Mouse (Mus musculus): ENCODE measurements around the gene Clstn1. TPM values are rescaled to one million over a fixed set of nuclear protein-coding genes. Genes with fewer than 3 reads are reported as not detected.

Gene Clstn1
- total RNA-seq, 4 experiments from 2014 or later = 17.1 to 25.6 (median 24.8) TPM

Small RNAs within 50 kb of the gene (microRNA-seq; reads per million reads assigned to microRNA genes)
- gene Mir5616 (not detected), gene Mir7023 (not detected)

Other genes starting within 250 kb of the Clstn1 start
- gene Ube4b, start 159.7 kb upstream of the Clstn1 start, total RNA-seq (2022) = 10 to 100 TPM; 35.4 to 39.1 (median 35.6) TPM
- 10 to 100 TPM in 1 of 4 experiments, 1 to 10 TPM in 3; 3.8 to 14.0 (median 5.8) TPM for gene Rbp7, start 131.5 kb upstream of the Clstn1 start, total RNA-seq (2022)
- gene Tmem274, start 109.1 kb upstream of the Clstn1 start, total RNA-seq (2022) = not detected
- gene Nmnat1, start 101.3 kb upstream of the Clstn1 start, total RNA-seq (2022) = 10 to 100 TPM; 29.8 to 34.8 (median 30.9) TPM
- 10 to 100 TPM; 12.3 to 18.0 (median 12.8) TPM for gene Lzic, start 101.2 kb upstream of the Clstn1 start, total RNA-seq (2022)
- gene Ctnnbip1, start 68.2 kb upstream of the Clstn1 start, total RNA-seq (2022) = 10 to 100 TPM; 16.3 to 22.2 (median 18.8) TPM
- gene Pik3cd, start 116.1 kb downstream of the Clstn1 start, total RNA-seq (2022) = 10 to 100 TPM in 1 of 4 experiments, 1 to 10 TPM in 3; 7.9 to 10.6 (median 8.6) TPM
- gene Tmem201, start 151.6 kb downstream of the Clstn1 start, total RNA-seq (2022) = 10 to 100 TPM; 41.7 to 44.1 (median 42.9) TPM
- gene Slc25a33, start 187.8 kb downstream of the Clstn1 start, total RNA-seq (2022) = 10 to 100 TPM in 3 of 4 experiments, 1 to 10 TPM in 1; 7.7 to 14.5 (median 13.0) TPM